Mouse (Mus musculus): ENCODE measurements around the gene 1700019N19Rik. TPM values are rescaled to one million over a fixed set of nuclear protein-coding genes. Genes with fewer than 3 reads are reported as not detected.

1700019N19Rik gene
- polyA plus RNA-seq (2015; fragmentation: Nextera tagmentation; extraction: Ambion mirVana) = not detected in 2 replicates

GRCm38 (mm10) chr19:58794284-58794683 is at the start of gene 1700019N19Rik:
Gene 1700019N19Rik, minus strand, starts transcription at chr19:58794461.
- no peak for DNase-seq (ENCODE audit: low spot score)

GRCm38 (mm10) chr19:58843606-58844005 is 49.3 kb upstream of the 1700019N19Rik start:
- DNase-seq (ENCODE audit: low spot score) = no peak

GRCm38 (mm10) chr19:58840721-58841271 is 46.5 kb upstream of the 1700019N19Rik start:
- no peak for DNase-seq (ENCODE audit: low spot score)

GRCm38 (mm10) chr19:58839806-58840205 is 45.5 kb upstream of the 1700019N19Rik start:
- no peak for DNase-seq (ENCODE audit: low spot score)

- no peak for DNase-seq (ENCODE audit: low spot score)
Observed at GRCm38 (mm10) chr19:58839345-58839744, 45.1 kb upstream of the 1700019N19Rik start.

GRCm38 (mm10) chr19:58838706-58839105 is 44.4 kb upstream of the 1700019N19Rik start:
- DNase-seq (ENCODE audit: low spot score) = no peak

GRCm38 (mm10) chr19:58833639-58834180 is 39.4 kb upstream of the 1700019N19Rik start:
- DNase-seq (ENCODE audit: low spot score) = no peak

GRCm38 (mm10) chr19:58832988-58833387 is 38.7 kb upstream of the 1700019N19Rik start:
- DNase-seq (ENCODE audit: low spot score) = no peak

- DNase-seq (ENCODE audit: low spot score) = no peak
Observed at GRCm38 (mm10) chr19:58831280-58831922, 37.1 kb upstream of the 1700019N19Rik start.

GRCm38 (mm10) chr19:58830182-58830581 is 35.9 kb upstream of the 1700019N19Rik start:
- DNase-seq (ENCODE audit: low spot score) = no peak

GRCm38 (mm10) chr19:58829575-58829974 is 35.3 kb upstream of the 1700019N19Rik start:
- no peak for DNase-seq (ENCODE audit: low spot score)

- no peak for DNase-seq (ENCODE audit: low spot score)
Observed at GRCm38 (mm10) chr19:58827656-58828055, 33.4 kb upstream of the 1700019N19Rik start.

- DNase-seq (ENCODE audit: low spot score) = no peak
Observed at GRCm38 (mm10) chr19:58824316-58824715, 30.1 kb upstream of the 1700019N19Rik start.

- no peak for DNase-seq (ENCODE audit: low spot score)
Observed at GRCm38 (mm10) chr19:58823301-58823700, 29.0 kb upstream of the 1700019N19Rik start.

- no peak for DNase-seq (ENCODE audit: low spot score)
Observed at GRCm38 (mm10) chr19:58822454-58823200, 28.4 kb upstream of the 1700019N19Rik start.

GRCm38 (mm10) chr19:58818571-58819415 is 24.5 kb upstream of the 1700019N19Rik start:
- DNase-seq (ENCODE audit: low spot score) = no peak

- DNase-seq (ENCODE audit: low spot score) = no peak
Observed at GRCm38 (mm10) chr19:58817398-58817797, 23.1 kb upstream of the 1700019N19Rik start.

GRCm38 (mm10) chr19:58816453-58817041 is 22.3 kb upstream of the 1700019N19Rik start:
- DNase-seq (ENCODE audit: low spot score) = no peak

GRCm38 (mm10) chr19:58815179-58815922 is 21.1 kb upstream of the 1700019N19Rik start:
- no peak for DNase-seq (ENCODE audit: low spot score)

GRCm38 (mm10) chr19:58810536-58810935 is 16.3 kb upstream of the 1700019N19Rik start:
- DNase-seq (ENCODE audit: low spot score) = no peak

Measured in thymus, postnatal 0 days (tissue).